Mouse (Mus musculus) brain, embryonic 14.5 days (tissue): ENCODE measurements around the gene Nphp4.

Experiments
- CTCF ChIP-seq: fragments of 200-500 bp; IDR thresholded peaks from 2 replicates; pipeline ENCODE4 v1.5.1; 2012; ENCODE audit warnings: inconsistent platforms, mild to moderate bottlenecking, moderate library complexity, borderline replicate concordance; ENCODE audit not compliant: insufficient read depth, insufficient read length; ENCODE audit errors: extremely low read depth
- POLR2A ChIP-seq: fragments of 200-500 bp; IDR thresholded peaks from 2 replicates; pipeline ENCODE4 v1.6.1; 2012; ENCODE audit warnings: mild to moderate bottlenecking, inconsistent platforms, borderline replicate concordance; ENCODE audit not compliant: poor library complexity, insufficient read depth, insufficient read length, severe bottlenecking; ENCODE audit errors: extremely low read depth

- no peak for TF ChIP-seq CTCF
- TF ChIP-seq POLR2A: no peak
Measured at GRCm38 (mm10) chr4:152547886-152548663, 71.6 kb downstream of the Nphp4 start.
